Mouse (Mus musculus): Measurements from ENCODE around the gene Klhl24.
"Not testable (repeated sequence)": the region's sequence is repeated elsewhere in the genome, so short reads cannot be mapped to it uniquely, and the experiment has no call there.

Klhl24 gene

GRCm38 (mm10) chr16:20097069-20097710 lies at the start of gene Klhl24:
Gene Klhl24, plus strand, starts transcription at chr16:20097542.
- peak; percentile 96 to 97 for DNase-seq (ENCODE audit: low spot score in 2 of 2)

GRCm38 (mm10) chr16:20052655-20053054 lies 44.7 kb upstream of the Klhl24 start:
- DNase-seq (ENCODE audit: low spot score in 2 of 2), result no peak

GRCm38 (mm10) chr16:20072770-20073169 lies 24.6 kb upstream of the Klhl24 start:
- DNase-seq (ENCODE audit: low spot score in 2 of 2), result no peak

GRCm38 (mm10) chr16:20076675-20077074 lies 20.7 kb upstream of the Klhl24 start:
- DNase-seq (ENCODE audit: low spot score in 2 of 2), result no peak

GRCm38 (mm10) chr16:20080271-20080670 lies 17.1 kb upstream of the Klhl24 start:
- DNase-seq (ENCODE audit: low spot score in 2 of 2), result no peak

GRCm38 (mm10) chr16:20084623-20085022 lies 12.7 kb upstream of the Klhl24 start:
- DNase-seq (ENCODE audit: low spot score in 2 of 2), result no peak

GRCm38 (mm10) chr16:20085250-20085905 lies 12.0 kb upstream of the Klhl24 start:
- no peak for DNase-seq (ENCODE audit: low spot score in 2 of 2)

GRCm38 (mm10) chr16:20086976-20087375 lies 10.4 kb upstream of the Klhl24 start:
- DNase-seq (ENCODE audit: low spot score in 2 of 2), result no peak

GRCm38 (mm10) chr16:20089636-20090035 lies 7.7 kb upstream of the Klhl24 start:
- no peak for DNase-seq (ENCODE audit: low spot score in 2 of 2)

- DNase-seq (ENCODE audit: low spot score in 2 of 2), result no peak
Observed at GRCm38 (mm10) chr16:20090921-20091575, 6.3 kb upstream of the Klhl24 start.

- DNase-seq (ENCODE audit: low spot score in 2 of 2), result no peak
Observed at GRCm38 (mm10) chr16:20095966-20096365, 1.4 kb upstream of the Klhl24 start.

GRCm38 (mm10) chr16:20097711-20098374 lies 501 bp downstream of the Klhl24 start:
- peak; percentile 94 to 95 for DNase-seq (ENCODE audit: low spot score in 2 of 2)

GRCm38 (mm10) chr16:20098375-20098727 lies 1.0 kb downstream of the Klhl24 start:
- no peak for DNase-seq (ENCODE audit: low spot score in 2 of 2)

- peak in 1 of 2 experiments; percentile 35 for DNase-seq (ENCODE audit: low spot score in 2 of 2)
Observed at GRCm38 (mm10) chr16:20098866-20099629, 1.7 kb downstream of the Klhl24 start.

GRCm38 (mm10) chr16:20106996-20107395 lies 9.7 kb downstream of the Klhl24 start:
- DNase-seq (ENCODE audit: low spot score in 2 of 2), result no peak

GRCm38 (mm10) chr16:20108961-20109360 lies 11.6 kb downstream of the Klhl24 start:
- DNase-seq (ENCODE audit: low spot score in 2 of 2), result no peak

GRCm38 (mm10) chr16:20112649-20113048 lies 15.3 kb downstream of the Klhl24 start:
- DNase-seq (ENCODE audit: low spot score in 2 of 2), result no peak

- no peak for DNase-seq (ENCODE audit: low spot score in 2 of 2)
Observed at GRCm38 (mm10) chr16:20116069-20116468, 18.7 kb downstream of the Klhl24 start.

GRCm38 (mm10) chr16:20126319-20126883 lies 29.1 kb downstream of the Klhl24 start:
- not testable (repeated sequence) for DNase-seq (ENCODE audit: low spot score in 2 of 2)

- no peak for DNase-seq (ENCODE audit: low spot score in 2 of 2)
Observed at GRCm38 (mm10) chr16:20130397-20130796, 33.1 kb downstream of the Klhl24 start.

GRCm38 (mm10) chr16:20140772-20141531 lies 43.6 kb downstream of the Klhl24 start, which contains the start of gene Yeats2:
Gene Yeats2, plus strand, starts transcription at chr16:20141063.
- DNase-seq (ENCODE audit: low spot score in 2 of 2), result peak; percentile 87 to 89

Data from right cerebral cortex, postnatal 10 days (tissue).